Mouse (Mus musculus) testis, adult 2 months (tissue): ENCODE measurements around the gene Thbs1. TPM values are rescaled to one million over a fixed set of nuclear protein-coding genes. Genes with fewer than 3 reads are reported as not detected.
"Not testable (repeated sequence)": the region's sequence is repeated elsewhere in the genome, so short reads cannot be mapped to it uniquely, and the experiment has no call there.

Source experiments
- H3K27ac ChIP-seq: fragments of 200-500 bp; 2 replicates; pipeline ENCODE4 v1.5.1; 2012; ENCODE audit warnings: low read depth, low read length; ENCODE audit not compliant: control insufficient read depth, insufficient read depth
- H3K27me3 ChIP-seq: fragments of 200-500 bp; 2 replicates; pipeline ENCODE4 v1.6.1; 2012; ENCODE audit warnings: mild to moderate bottlenecking, low read length, moderate library complexity; ENCODE audit not compliant: control insufficient read depth, insufficient read depth
- H3K36me3 ChIP-seq: fragments of 200-500 bp; 2 replicates; pipeline ENCODE4 v1.6.1; 2012; ENCODE audit warnings: mild to moderate bottlenecking, low read length; ENCODE audit not compliant: control insufficient read depth, insufficient read depth
- H3K4me1 ChIP-seq: fragments of 200-500 bp; 2 replicates; pipeline ENCODE4 v1.6.1; 2012; ENCODE audit warnings: low read length; ENCODE audit not compliant: control insufficient read depth, insufficient read depth
- H3K4me3 ChIP-seq: fragments of 200-500 bp; 2 replicates; pipeline ENCODE4 v1.5.1; 2012; ENCODE audit warnings: low read depth, mild to moderate bottlenecking, low read length, moderate library complexity, mixed read lengths; ENCODE audit not compliant: control insufficient read depth
- CTCF ChIP-seq: fragments of 200-500 bp; IDR thresholded peaks from 2 replicates; pipeline ENCODE4 v1.5.1; 2012; ENCODE audit warnings: low read depth, mild to moderate bottlenecking, inconsistent platforms, low read length, moderate library complexity; ENCODE audit not compliant: control insufficient read depth, insufficient read depth, insufficient replicate concordance
- POLR2A ChIP-seq: fragments of 200-500 bp; IDR thresholded peaks from 2 replicates; pipeline ENCODE4 v1.6.1; 2012; ENCODE audit warnings: low read depth, mild to moderate bottlenecking, inconsistent platforms, low read length, moderate library complexity; ENCODE audit not compliant: control insufficient read depth
- polyA plus RNA-seq: library from polyadenylated mRNA; depleted of rRNA; stranded (reverse); fragments of >200 nt; gene quantifications from 2 replicates; pipeline ENCODE4 v1.2.3, GENCODE M21; 2012

Thbs1 gene
- polyA plus RNA-seq, 1 experiment: 1.1 TPM

DNA sequence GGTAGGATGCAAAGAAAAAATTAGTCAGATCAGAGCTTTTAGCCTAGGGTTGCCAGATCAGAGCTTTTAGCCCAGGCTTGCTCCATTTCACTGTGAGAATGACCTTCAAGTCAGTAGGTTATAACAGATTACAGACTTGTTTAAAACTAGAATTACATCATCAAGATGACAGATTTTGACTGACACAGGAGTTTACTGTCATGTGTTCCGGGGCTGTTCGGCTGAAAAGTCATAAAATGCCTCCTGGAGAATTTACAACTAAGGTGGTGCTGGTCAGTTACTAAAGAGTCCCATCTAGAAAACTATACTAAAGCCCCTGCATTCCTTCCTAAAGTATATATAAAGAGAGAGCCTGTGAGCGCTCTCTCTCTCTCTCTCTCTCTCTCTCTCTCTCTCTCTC, 16.6 kb downstream of the Thbs1 start:
- no peaks in the 10 kb centered on the region for H3K36me3 ChIP-seq
- no peak overlapping the region for H3K4me3 ChIP-seq
- no peaks in the 10 kb centered on the region for H3K4me1 ChIP-seq
- H3K27me3 ChIP-seq: no peaks in the 10 kb centered on the region
- TF ChIP-seq CTCF: no peak
- TF ChIP-seq POLR2A: no peak
- H3K27ac ChIP-seq: no peak overlapping the region

DNA sequence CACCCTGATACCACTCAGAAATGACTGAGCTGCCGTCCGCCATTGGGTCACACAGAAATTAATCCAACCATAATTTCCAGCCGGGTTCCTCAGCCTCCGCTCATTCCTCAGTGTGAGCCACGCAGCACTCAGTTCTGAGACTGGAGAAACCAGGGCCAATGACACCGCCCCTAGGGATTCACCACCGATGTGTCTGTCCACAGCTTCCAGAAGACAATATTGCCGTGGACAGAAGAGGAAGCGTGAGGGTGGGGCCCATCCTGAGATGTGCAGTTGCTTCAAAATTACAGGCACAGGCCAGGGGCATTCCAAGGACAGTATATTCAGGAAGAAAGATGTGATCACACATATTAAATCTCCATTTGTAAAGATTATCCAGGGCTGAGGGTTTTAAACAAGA, 25.4 kb downstream of the Thbs1 start:
- Histone ChIP-seq H3K4me1 (0 out of 2 replicates have a peak, but pooled peaks cover 3% of the 10 kb centered on the region), H3K4me3 (no peak overlapping the region), H3K27me3 (no peaks in the 10 kb centered on the region), H3K27ac (no peak overlapping the region), H3K36me3 (no peaks in the 10 kb centered on the region)
- no peak for TF ChIP-seq CTCF
- TF ChIP-seq POLR2A: no peak

DNA sequence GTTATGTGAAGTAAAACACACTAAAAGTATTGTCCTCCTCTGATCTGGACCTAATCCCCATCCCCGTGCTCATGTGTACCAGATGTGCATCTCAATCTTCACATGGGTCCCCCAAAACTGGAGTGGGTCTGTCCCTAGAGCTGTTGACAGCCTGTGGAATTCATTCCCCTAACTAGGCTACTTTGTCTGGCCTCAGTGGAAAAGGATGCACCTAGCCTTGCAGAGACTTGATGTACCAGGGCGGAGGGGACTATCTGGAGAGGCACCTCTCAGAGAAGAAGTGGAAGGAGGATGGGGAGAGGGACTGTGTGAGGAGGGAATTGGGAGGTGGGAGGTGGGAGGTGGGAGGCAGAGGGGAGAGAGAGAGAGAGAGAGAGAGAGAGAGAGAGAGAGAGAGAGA, 26.1 kb downstream of the Thbs1 start:
- H3K4me3 ChIP-seq: no peak overlapping the region
- H3K4me1 ChIP-seq: 0 out of 2 replicates have a peak, but pooled peaks cover 3% of the 10 kb centered on the region
- H3K27ac ChIP-seq: no peak overlapping the region
- no peak for TF ChIP-seq CTCF
- no peak for TF ChIP-seq POLR2A
- H3K27me3 ChIP-seq: no peaks in the 10 kb centered on the region
- no peaks in the 10 kb centered on the region for H3K36me3 ChIP-seq

DNA sequence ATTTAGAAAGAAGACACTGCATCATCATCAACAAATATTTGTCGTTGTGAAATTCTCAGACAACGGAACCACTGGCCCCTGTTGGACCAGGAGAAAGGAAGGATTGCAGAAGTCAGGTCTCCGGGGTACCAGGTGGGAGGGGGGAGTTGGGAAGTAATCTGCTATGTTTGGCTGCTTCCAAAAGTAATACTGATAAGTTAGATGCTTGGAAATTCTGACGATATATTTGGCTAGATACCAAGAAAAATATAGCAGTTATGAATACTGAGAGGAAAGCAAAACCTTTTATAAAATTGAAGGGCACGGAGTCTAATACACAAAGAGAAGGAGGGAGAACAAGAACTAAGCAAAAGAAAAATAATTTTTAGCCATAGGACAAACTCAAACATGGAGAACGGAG, 27.6 kb downstream of the Thbs1 start:
- H3K27ac ChIP-seq: no peak overlapping the region
- TF ChIP-seq CTCF: no peak
- H3K4me1 ChIP-seq: 0 out of 2 replicates have a peak, but pooled peaks cover 3% of the 10 kb centered on the region
- H3K36me3 ChIP-seq: no peaks in the 10 kb centered on the region
- no peaks in the 10 kb centered on the region for H3K27me3 ChIP-seq
- no peak overlapping the region for H3K4me3 ChIP-seq

DNA sequence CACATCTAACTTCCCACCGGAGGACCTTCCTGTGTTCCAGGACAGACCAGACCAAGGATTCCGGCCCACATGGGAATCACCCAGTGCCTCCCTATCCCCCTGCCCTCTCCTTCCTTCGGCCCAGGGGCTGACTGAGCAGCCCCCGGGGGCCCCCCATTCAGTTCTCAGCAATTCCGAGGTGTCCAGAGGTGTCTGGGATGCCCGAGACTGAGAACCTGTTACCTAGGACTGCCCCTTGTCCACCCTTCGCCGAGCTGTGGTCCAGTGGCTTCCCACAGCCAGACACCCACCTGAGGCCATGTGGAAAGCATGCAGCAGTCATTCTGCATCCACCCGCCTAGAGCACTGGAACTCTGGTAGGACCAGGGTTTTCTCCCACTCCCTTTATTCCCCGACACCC, 30.0 kb downstream of the Thbs1 start:
- no peak overlapping the region for H3K27ac ChIP-seq
- TF ChIP-seq POLR2A: no peak
- no peak for TF ChIP-seq CTCF
- H3K36me3 ChIP-seq: no peaks in the 10 kb centered on the region
- H3K27me3 ChIP-seq: no peaks in the 10 kb centered on the region
- 0 out of 2 replicates have a peak, but pooled peaks cover 3% of the 10 kb centered on the region for H3K4me1 ChIP-seq
- H3K4me3 ChIP-seq: no peak overlapping the region

DNA sequence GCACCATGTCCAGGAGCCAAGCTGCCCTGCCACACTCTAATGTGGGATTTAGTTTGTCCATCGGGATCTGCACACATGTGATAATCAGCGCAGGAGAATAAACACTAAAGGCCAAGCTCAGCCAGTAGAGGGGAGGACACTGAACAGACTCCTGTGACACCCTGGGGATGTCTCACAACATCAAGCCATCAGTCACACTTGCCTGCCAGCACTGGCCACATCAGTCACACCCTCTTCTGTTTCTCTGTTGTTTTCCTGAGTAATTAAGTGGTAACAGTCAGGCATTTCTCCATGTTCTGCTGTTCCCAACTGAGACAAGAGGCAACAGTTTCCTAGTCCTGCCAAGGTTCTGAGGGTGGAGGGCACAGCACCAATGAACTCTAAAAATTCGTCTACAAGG, 36.1 kb downstream of the Thbs1 start:
- not testable (repeated sequence) for H3K27ac ChIP-seq, H3K27me3 ChIP-seq, H3K4me3 ChIP-seq, H3K36me3 ChIP-seq, H3K4me1 ChIP-seq

DNA sequence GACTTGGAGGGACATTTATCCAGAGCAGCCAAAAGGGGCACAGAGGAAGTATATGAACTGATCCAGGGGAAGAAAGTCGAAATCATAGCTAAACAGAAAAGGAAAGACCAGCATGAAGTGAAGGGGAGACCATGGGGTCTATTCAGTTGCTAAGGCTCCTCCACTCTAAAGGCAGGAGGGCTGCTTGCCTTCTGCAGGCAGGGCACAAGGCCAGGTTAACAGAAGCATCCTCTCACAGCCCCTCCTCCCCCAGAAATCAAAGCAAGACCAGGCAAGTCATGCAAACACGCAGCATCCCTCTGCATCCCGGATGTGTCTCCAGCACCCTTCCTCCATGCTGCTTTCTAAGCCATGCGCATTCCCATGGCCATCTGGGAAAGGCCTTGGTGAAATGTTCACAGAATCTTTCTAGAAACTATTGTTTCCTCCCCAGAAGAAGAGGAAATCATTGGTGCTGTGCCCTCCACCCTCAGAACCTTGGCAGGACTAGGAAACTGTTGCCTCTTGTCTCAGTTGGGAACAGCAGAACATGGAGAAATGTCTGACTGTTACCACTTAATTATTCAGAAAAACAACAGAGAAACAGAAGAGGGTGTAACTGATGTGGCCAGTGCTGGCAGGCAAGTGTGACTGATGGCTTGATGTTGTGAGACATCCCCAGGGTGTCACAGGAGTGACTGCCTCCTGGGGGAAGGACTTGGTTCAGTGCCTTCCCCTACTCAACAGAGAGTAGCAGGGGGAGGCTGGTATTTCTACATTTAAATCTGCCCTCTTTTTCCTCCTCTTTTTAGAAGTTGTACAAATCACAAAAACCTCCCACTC, 36.9 kb downstream of the Thbs1 start:
- Histone ChIP-seq H3K27me3 (no peaks in the 10 kb centered on the region), H3K36me3 (no peaks in the 10 kb centered on the region), H3K4me1 (no peaks in the 10 kb centered on the region), H3K4me3 (no peak overlapping the region), H3K27ac (no peak overlapping the region)
- TF ChIP-seq POLR2A: no peak
- TF ChIP-seq CTCF: no peak
